Mouse (Mus musculus): ENCODE data around the gene Aff4. TPM values are rescaled to one million over a fixed set of nuclear protein-coding genes. Genes with fewer than 3 reads are reported as not detected.

Aff4 gene
- polyA plus RNA-seq, 1 experiment = 69.0 TPM

DNA sequence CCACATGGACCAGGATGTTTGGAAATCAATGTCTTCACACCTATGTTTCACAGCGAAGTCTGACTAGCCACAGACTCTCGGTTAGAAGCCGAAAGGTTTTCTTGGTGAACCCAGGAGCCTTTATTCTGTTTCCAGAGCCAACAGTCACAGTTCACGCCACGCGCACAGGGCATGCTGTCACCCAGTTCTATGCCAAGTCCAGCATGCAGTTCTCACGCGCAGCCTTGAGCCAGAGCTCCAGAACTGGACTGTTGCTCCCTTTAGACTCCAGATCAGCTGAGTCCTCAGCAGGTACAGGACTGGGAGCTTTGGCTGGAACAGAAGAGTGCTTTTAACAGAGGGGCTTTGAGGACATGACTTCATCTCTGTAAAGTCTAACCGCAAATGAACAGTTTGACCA lies 101.8 kb downstream of the Aff4 start:
- no peak for DNase-seq (ENCODE audit: low read depth)
- TF ChIP-seq CTCF (IDR thresholded peaks at IDR 0.05; ENCODE audit: borderline replicate concordance, extremely low read depth, insufficient read depth, insufficient read length) (no peak), POLR2A (IDR thresholded peaks at IDR 0.05; ENCODE audit: borderline replicate concordance, extremely low read depth, insufficient read depth, insufficient read length, poor library complexity, severe bottlenecking) (no peak)

DNA sequence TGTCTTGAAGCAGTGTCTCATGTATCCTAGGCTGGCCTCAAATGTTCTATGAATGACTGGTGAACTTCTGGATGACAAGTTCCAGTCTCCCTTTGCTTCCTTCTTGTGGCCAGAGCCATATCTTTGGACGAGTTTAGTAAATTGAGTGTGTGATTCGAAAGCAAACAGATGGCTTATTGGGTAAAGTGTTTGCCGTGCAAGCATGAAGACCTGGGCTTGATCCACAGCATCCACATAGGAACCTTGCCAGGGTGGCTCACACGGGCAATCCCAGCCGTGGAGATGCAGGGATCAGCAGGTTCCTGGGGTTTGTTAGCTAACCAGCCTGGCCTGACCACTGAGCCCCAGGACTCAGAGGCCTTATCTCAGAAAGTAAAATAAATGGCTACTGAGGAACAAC lies 102.4 kb downstream of the Aff4 start:
- TF ChIP-seq POLR2A (IDR thresholded peaks at IDR 0.05; ENCODE audit: borderline replicate concordance, extremely low read depth, insufficient read depth, insufficient read length, poor library complexity, severe bottlenecking) = no peak
- TF ChIP-seq CTCF (IDR thresholded peaks at IDR 0.05; ENCODE audit: borderline replicate concordance, extremely low read depth, insufficient read depth, insufficient read length) = no peak
- no peak for DNase-seq (ENCODE audit: low read depth)

GRCm38 (mm10) chr11:53456474-53457371 lies 106.1 kb downstream of the Aff4 start, which contains the start of the genes Gm10447 and Shroom1:
Gm10447 (minus strand) TSS chr11:53457110.
Shroom1 (plus strand) TSS chr11:53457205.
- peak; percentile 49 for DNase-seq (ENCODE audit: low read depth)
- TF ChIP-seq POLR2A (IDR thresholded peaks at IDR 0.05; ENCODE audit: borderline replicate concordance, extremely low read depth, insufficient read depth, insufficient read length, poor library complexity, severe bottlenecking) = no peak
- peak; percentile 31; the same call in 1 of the 2 replicates for TF ChIP-seq CTCF (IDR thresholded peaks at IDR 0.05; ENCODE audit: borderline replicate concordance, extremely low read depth, insufficient read depth, insufficient read length)

DNA sequence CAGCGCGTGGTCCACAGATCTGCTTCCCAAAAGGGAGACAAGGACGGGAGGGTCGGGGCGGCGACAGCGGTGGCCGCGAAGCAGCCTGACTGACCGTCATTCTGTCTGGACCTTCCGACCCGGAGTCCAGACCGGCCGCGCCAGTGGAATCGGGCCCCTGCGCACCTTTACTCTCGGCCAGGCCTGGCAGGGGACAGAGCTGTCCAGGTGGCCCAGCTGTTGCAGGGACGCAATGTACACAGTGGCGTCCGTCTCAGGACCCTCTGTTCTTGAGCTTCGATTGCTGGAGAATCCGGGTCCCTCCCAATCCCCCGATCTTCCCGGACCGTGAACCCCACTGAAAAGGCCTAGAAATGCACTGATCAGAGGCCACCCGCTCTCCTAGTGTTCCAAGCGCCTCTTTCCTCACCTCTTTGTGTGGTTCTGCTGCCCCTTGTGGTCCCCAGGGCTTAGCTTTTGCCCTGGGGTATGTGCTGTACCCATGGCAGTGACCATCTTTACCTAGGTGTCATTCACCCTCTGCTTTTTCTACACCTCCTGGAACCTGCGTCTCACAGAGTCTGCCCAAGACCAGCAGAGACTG lies 106.8 kb downstream of the Aff4 start:
- TF ChIP-seq POLR2A (IDR thresholded peaks at IDR 0.05; ENCODE audit: borderline replicate concordance, extremely low read depth, insufficient read depth, insufficient read length, poor library complexity, severe bottlenecking) (no peak), CTCF (IDR thresholded peaks at IDR 0.05; ENCODE audit: borderline replicate concordance, extremely low read depth, insufficient read depth, insufficient read length) (0 out of 2 replicates have a peak, but pooled peaks have one; percentile 0)
- no peak for DNase-seq (ENCODE audit: low read depth)

DNA sequence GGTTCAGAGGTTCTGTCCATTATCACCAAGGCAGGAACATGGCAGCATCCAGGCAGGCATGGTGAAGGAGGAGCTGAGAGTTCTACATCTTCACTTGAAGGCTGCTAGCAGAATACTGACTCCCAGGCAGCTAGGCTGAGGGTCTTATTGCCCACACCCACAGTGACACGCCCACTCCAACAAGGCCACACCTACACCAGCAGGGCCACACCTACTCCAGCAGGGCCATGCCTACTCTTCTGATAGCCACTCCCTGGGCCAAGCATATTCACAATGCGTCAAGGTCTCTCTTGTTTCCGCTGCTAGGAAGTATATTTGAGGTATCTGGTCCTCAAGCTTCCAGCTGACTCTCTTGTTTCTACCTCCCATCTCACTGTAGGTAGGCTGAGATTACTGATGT lies 108.4 kb downstream of the Aff4 start:
- no peak for DNase-seq (ENCODE audit: low read depth)
- TF ChIP-seq CTCF (IDR thresholded peaks at IDR 0.05; ENCODE audit: borderline replicate concordance, extremely low read depth, insufficient read depth, insufficient read length) (no peak), POLR2A (IDR thresholded peaks at IDR 0.05; ENCODE audit: borderline replicate concordance, extremely low read depth, insufficient read depth, insufficient read length, poor library complexity, severe bottlenecking) (no peak)

- DNase-seq (ENCODE audit: low read depth) = no peak
- TF ChIP-seq CTCF (IDR thresholded peaks at IDR 0.05; ENCODE audit: borderline replicate concordance, extremely low read depth, insufficient read depth, insufficient read length) (no peak), POLR2A (IDR thresholded peaks at IDR 0.05; ENCODE audit: borderline replicate concordance, extremely low read depth, insufficient read depth, insufficient read length, poor library complexity, severe bottlenecking) (no peak)
Observed at GRCm38 (mm10) chr11:53460192-53460591, 109.6 kb downstream of the Aff4 start.

DNA sequence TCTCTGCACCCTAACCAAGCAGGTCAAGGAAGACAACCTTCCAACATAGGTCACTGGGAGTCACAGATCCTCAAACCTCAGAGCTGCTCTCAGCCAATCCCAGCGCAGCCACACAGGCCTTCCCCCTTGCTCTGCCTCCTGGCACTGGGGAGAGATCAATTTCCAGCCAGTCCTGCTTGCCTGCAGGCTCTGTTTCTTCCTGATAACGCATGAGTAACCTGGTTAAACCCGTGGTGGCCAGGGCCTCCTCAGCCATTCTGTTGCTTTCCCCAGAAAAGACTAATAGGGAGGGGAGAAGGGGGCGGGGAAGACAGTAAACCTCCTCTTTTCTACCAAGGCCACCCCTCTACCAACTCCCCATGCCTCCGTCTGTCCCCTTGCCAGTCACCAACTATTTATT lies 111.1 kb downstream of the Aff4 start:
- no peak for DNase-seq (ENCODE audit: low read depth)
- TF ChIP-seq CTCF (IDR thresholded peaks at IDR 0.05; ENCODE audit: borderline replicate concordance, extremely low read depth, insufficient read depth, insufficient read length) (no peak), POLR2A (IDR thresholded peaks at IDR 0.05; ENCODE audit: borderline replicate concordance, extremely low read depth, insufficient read depth, insufficient read length, poor library complexity, severe bottlenecking) (no peak)

GRCm38 (mm10) chr11:53463551-53464424 lies 113.2 kb downstream of the Aff4 start:
- no peak for TF ChIP-seq POLR2A (IDR thresholded peaks at IDR 0.05; ENCODE audit: borderline replicate concordance, extremely low read depth, insufficient read depth, insufficient read length, poor library complexity, severe bottlenecking)
- TF ChIP-seq CTCF (IDR thresholded peaks at IDR 0.05; ENCODE audit: borderline replicate concordance, extremely low read depth, insufficient read depth, insufficient read length) = no peak
- peak; percentile 51 for DNase-seq (ENCODE audit: low read depth)

DNA sequence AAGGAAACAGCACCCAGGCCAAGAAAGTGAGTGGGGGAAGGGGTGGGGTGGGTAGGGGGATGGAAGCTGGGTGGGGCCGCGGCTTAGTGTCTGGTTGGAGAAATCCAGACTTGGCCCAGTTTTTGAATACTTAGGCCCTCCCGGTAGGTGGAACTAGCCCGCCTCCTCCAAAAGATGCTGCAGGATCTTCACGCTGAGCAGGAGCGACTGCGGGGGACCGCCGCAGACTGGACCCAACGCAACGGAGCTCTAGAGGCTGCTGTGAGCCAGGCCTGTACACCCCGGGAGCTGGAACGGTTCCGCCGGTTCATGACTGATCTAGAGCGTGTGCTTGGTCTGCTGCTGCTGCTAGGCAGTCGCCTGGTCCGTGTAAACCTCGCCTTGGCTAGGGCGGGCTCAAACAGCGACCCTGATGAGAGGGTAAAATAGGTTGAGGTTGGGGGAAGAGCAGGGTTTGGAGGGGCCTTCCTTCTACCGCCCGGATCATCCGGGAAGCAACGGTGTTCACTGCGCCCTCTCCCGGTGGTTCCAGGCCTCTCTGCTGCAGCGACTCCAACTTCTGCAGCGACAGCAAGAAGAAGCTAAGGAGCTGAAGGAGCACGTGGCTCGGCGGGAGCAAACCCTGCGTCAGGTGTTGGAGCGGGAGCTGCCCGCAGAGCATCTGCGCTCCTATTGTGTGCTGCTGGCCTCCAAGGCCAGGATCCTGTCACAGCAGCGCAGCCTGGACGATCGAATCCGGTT lies 115.8 kb downstream of the Aff4 start:
- DNase-seq (ENCODE audit: low read depth) = peak; percentile 87

DNA sequence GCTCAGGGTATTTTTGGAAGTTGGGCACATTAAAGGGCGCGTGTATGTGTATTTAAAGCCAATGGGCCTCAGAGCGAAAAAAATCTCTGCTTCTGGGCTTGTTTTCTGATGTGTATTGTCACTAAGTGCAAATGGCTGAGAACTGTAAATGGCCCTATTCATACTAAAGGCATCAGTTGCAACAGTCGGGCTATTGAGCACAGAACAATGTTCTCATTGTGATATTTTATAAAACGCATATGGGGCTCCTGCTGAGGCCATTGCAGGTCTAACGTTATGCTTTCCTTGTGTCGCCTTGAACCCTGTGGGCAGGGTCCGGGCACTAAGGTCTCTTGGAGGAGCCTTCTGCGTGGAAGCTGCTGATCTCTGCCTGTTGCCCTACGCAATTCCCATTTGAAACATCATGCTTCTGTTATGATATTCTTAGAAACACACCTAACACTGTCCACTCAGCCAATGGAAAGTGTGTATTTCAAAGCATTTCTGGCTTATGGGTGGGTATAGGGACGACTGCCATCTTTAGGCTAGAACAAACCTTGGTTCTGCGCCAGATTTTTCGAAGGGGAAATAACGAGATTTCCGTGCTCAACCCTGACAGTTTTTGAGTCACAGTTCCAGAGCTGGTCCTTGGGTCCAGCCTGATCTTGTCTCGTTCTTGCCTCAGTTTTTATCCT lies 118.8 kb downstream of the Aff4 start:
- TF ChIP-seq CTCF (IDR thresholded peaks at IDR 0.05; ENCODE audit: borderline replicate concordance, extremely low read depth, insufficient read depth, insufficient read length) (no peak), POLR2A (IDR thresholded peaks at IDR 0.05; ENCODE audit: borderline replicate concordance, extremely low read depth, insufficient read depth, insufficient read length, poor library complexity, severe bottlenecking) (no peak)
- DNase-seq (ENCODE audit: low read depth) = peak; percentile 40

More for the DNA sequence above, 115.8 kb downstream of the Aff4 start:
- TF ChIP-seq CTCF (IDR thresholded peaks at IDR 0.05; ENCODE audit: borderline replicate concordance, extremely low read depth, insufficient read depth, insufficient read length) (peak; percentile 89), POLR2A (IDR thresholded peaks at IDR 0.05; ENCODE audit: borderline replicate concordance, extremely low read depth, insufficient read depth, insufficient read length, poor library complexity, severe bottlenecking) (no peak)
